Mouse (Mus musculus) brain, adult 2 months (tissue): ENCODE measurements around the gene Nrsn1.
"Not testable (repeated sequence)": the region's sequence is repeated elsewhere in the genome, so short reads cannot be mapped to it uniquely, and the experiment has no call there.

Source experiments
- DNase-seq: peaks from one replicate; pipeline ENCODE4 v3.0.0; 2011; ENCODE audit warnings: low read depth, low spot score

Nrsn1 gene

DNA sequence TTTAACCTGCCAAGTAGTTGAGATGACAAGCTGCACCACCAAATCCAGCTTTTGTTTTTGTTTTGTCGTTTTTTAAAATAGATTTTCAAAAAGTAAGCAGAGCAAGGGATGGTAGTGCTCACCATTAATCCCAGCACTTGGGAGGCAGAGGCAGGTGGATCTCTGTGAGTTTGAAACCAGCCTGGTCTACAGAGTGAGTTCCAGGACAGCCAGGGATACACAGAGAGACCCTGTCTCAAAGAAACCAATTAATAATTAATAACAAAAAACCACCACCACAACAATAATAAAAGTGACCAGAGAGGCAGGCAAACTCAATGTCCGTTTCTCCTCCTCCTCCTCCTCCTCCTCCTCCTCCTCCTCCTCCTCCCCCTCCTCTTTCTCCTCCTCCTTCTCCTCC, at the start of gene Nrsn1:
Gene Nrsn1, minus strand, starts transcription at position 101 of the 400 bp plus-strand sequence.
- DNase-seq: not testable (repeated sequence)

- DNase-seq: no peak
Observed at GRCm38 (mm10) chr13:25312059-25312458, 41.8 kb upstream of the Nrsn1 start.

DNA sequence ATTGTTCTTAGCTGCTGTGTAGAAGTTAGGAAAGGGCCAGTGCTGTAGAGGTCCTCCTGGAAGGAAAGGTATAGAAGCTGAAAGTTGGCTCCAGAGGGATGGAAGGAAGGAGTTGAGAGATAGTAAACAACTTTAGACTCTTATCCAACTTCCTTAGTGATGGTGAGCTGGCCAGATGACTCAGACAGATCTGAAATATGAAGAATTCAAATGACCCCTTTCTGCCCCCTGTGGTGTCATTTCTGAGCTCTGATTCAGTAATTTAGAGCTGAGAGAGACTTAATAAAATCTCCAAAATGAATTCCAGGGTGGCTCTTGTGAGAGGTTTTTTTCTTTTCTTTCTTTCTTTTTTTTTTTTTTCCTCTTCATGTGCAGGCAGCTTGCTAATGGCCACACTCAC, 39.8 kb upstream of the Nrsn1 start:
- peak; percentile 13 for DNase-seq

GRCm38 (mm10) chr13:25288736-25289135, 18.4 kb upstream of the Nrsn1 start:
- DNase-seq: no peak

DNA sequence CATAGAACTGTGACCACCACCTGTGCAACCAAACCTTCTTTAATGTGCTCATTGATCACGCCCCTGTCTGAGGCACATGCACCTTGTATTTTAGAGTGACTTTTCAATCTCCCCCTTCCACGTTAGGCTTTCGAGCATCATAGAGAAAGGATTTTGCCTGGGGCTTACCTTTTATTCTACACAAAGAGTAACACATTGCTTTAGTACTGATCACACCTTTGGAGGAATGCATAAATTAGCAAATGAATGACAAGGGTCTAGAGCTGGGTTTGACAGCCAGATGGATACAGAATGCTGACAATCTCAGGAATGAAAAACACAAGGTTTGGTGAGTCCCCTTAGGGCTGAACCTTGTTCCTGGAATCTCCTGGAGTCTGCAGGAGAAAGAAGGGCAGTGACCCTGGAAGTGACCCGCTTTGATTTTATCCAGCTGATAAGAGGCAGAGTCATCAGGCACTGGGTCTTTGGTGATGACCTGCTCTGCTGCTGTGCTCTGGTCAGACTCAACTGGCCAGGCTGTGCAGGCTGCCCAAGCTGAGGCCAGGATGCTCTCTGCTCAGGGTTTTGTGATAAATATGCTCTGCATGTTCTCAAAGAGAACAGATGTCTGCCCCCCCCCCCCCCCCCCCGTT, 4.7 kb upstream of the Nrsn1 start:
- no peak for DNase-seq

DNA sequence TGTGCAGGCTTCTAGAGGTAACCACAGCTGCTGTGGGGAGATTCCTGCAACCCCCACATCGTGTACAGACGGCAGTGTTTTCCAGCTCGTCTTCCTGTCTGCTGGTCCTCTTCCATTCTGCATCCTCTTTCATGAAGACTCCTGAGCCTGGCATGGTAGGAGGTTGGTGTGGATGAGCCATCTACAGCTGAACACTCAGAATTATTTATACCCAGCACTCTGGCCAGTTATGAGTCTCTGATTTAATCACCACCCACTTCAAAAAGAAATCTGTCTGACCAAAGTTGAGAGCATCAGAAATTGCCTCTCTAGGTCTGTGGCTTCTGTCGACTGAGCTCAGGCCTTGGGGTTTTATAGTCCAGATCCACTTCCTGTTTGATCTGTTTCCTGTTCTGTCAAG, 1.9 kb upstream of the Nrsn1 start:
- peak; percentile 48 for DNase-seq

DNA sequence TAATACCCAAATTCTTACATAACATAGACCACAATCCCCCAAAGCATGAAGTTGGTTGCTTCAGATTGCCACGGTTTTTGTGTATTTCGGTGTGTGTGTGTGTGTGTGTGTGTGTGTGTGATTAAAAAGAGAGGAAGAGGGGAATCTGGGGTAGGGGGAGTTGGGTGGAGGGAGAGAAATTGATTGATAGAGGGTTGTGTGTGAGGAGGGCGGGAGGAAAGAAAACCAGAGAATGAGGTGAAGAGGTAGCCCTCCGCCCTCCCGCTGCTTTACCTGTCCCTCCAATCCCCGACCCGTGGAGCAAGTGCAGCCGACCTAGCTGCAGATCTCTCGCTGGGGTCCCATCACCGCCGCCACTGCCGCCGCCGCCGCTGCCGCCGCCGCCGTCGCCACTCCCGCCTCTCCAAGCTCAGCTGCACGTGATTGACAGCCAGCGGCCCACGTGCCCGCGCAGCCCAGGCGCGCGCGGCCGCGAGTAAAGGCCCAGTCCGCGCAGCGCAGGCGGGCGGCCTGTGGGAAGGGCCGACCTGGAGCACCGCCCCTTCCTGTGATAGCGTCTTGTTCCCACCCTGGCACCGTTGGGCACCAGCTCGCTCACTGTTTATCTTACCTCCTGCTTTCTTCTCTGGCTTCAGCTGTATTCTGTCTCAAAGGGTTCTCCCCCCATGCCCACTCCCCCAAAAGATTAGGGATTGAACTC, 583 bp downstream of the Nrsn1 start:
- peak; percentile 91 for DNase-seq

GRCm38 (mm10) chr13:25269039-25269438, 1.3 kb downstream of the Nrsn1 start:
- peak; percentile 47 for DNase-seq

DNA sequence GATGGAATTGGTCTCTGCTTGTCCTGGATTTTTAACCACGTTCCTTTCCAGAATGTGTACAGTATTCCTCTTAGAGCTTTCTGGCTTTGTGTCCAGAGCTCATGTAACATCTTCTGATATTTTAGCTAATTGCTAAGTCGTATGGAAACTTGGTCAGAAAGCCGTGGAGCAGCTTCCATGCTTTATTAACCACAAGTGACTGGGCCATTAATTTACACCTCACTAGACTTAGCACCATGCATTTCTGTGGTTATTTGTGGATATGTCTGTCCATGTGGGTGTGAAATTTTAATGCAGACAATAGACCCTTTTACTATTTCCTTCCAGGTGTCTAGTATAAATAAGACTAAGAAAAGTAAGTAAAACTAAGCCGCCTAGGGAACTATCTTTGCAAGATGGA, 7.6 kb downstream of the Nrsn1 start:
- no peak for DNase-seq

DNA sequence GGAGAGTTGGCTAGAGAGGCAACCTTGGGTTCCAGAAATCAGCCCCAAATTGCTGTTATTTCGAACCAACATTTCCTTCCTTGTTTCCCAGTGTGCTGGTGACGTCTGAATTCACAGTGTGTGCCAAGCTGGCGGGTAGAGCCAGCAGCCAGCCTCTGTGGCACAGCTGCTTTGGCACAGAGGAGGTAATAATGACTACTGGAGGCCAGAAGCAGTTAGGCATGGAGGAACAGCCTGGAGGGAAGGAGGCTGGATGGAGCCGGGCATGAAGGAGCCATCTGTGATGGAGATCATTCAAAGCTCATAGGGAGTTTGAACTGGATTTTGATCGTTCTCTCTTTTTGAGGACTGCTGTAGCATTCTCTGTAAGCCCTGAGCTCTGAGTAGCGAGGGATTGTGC, 12.7 kb downstream of the Nrsn1 start:
- DNase-seq: peak; percentile 49

DNA sequence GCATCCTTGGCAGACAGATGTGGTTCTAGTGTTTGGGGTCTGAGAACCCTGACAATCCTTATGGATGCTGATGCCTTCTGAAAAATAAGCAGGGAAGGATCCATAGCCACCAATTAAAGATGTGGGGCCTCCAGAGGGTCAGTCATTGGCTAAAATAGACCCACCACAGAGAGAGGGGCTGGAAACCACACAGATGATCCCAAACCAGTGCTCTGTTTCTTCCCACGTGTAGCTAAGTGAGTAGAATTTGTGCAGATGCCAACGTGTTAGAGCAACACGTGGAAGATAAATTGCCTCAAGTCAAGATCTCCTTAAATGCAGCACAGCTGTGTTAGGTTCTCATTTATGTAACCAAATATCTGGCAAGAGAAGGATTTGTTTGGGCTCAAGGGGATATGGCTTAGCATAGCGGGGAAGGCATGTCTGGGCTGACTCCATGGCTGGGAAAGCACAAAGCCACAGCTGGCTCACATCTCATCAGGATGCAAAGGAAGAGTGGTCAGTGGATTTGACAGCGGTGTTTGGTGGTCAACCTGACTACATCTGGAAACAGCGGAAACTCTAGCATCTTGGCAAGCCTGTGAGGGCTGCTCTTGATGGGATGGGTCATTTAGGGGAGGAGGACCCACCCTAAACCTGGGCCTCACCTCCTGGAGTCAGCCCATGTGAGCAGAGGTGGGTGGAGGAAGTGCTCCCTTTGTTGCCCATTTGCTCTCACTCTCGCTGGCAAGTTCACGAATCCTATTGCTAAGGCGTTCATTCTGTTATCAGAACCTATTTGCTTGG, 15.6 kb downstream of the Nrsn1 start:
- no peak for DNase-seq

- DNase-seq: peak; percentile 64
Observed at GRCm38 (mm10) chr13:25251893-25252292, 18.4 kb downstream of the Nrsn1 start.

DNA sequence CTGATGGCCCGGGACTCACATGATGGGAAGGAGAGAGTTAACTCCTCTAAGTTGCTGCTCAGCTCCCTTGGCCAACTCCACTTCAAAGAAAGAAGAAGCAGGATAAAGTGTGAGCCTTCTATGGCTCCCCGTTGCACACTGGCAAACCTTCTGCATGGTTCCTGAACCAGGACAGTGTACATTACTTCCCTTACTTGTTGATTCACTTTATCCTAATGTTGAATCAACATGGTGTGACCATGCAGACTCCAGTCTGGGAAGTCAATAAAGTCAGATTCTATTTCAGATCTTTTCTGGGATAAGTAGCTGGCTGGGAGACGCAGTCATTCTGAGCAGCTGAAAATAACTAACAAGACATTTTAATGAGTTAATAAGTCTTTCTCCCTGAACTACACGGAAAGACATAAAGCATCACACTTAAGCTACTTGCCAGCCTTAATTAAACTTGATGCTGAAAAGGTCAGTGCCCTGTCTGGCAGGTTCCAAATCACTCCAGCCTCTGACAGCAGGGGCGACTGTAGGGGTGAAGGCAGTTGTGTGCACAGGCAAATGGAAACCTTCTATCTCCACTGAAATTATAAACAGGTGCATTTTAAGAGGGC, 50.0 kb downstream of the Nrsn1 start:
- DNase-seq: no peak

GRCm38 (mm10) chr13:25218394-25218793, 51.9 kb downstream of the Nrsn1 start:
- no peak for DNase-seq

DNA sequence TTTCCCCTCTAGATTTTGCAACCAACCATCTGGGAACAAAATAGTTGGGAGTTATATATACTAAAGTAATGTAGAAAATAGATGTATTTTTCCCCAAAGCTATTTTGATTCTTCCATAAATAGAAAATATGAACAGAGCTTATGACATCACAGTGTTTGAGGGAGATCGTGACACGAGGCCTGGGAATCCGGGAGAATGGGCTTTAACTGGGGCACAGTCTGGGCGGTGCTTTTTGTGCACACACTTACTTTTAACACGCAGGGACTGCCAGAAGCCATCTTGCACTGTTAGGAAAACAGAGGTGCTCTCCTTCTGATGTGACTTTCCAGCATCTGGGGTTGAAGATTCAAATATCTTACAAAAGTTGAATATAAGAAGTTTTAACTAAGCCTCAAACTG, 63.4 kb downstream of the Nrsn1 start:
- DNase-seq: peak; percentile 45
